Comparison of ENCODE assay signal across 8 mouse cellular contexts in genomic region chr17:22673891-22674622, GRCm38 (mm10).
DNase-seq lines count a peak whose midpoint lies in the region; ATAC-seq and TF ChIP-seq lines count a peak whose summit lies in the region.

No protein-coding gene starts in this region.

- 20% methylated on average over 16 of the region's 16 CpGs for WGBS in kidney, embryonic 14.5 days
- 19% methylated on average over 16 of the region's 16 CpGs for WGBS in kidney, adult 2 months
- WGBS in forebrain, embryonic 11.5 days, result 23% methylated on average over 16 of the region's 16 CpGs
- whole genome bisulfite sequencing in limb, embryonic 11.5 days, result 30% methylated on average over 16 of the region's 16 CpGs
- WGBS in neural tube, embryonic 12.5 days, result 28% methylated on average over 16 of the region's 16 CpGs

- TF ChIP-seq POLR2A in kidney, adult 2 months (IDR thresholded peaks at IDR 0.05; ENCODE audit: low read depth, low read length), result no peak

- no peak for DNase-seq in kidney, adult 2 months
- peak; percentile 80 for DNase-seq in R1 (ENCODE audit: low read depth, low spot score)
- DNase-seq in forebrain, embryonic 11.5 days (ENCODE audit: low spot score), result peak; percentile 61
- peak; percentile 61 for DNase-seq in limb, embryonic 11.5 days (ENCODE audit: low spot score)
- DNase-seq in urinary bladder, postnatal 14 days (ENCODE audit: low spot score), result no peak

- H3K9me3 ChIP-seq in kidney, embryonic 14.5 days (ENCODE audit: control insufficient read depth, low read length), result no peaks in the 10 kb centered on the region
- H3K9me3 ChIP-seq in forebrain, embryonic 11.5 days (ENCODE audit: control insufficient read depth, low read length), result no peaks in the 10 kb centered on the region
- H3K9me3 ChIP-seq in limb, embryonic 11.5 days (ENCODE audit: control insufficient read depth, low read length), result no peaks in the 10 kb centered on the region
- H3K9me3 ChIP-seq in neural tube, embryonic 12.5 days, result no peaks in the 10 kb centered on the region

- peak overlapping the region; percentile 44 for H3K4me2 ChIP-seq in kidney, embryonic 14.5 days (replicated peaks; ENCODE audit: low read depth, low read length)
- H3K4me2 ChIP-seq in forebrain, embryonic 11.5 days (ENCODE audit: low read depth, low read length, severe bottlenecking), result peak overlapping the region; percentile 45
- peak overlapping the region; percentile 44 for H3K4me2 ChIP-seq in limb, embryonic 11.5 days (ENCODE audit: low read depth, severe bottlenecking)
- peak overlapping the region; percentile 54 for H3K4me2 ChIP-seq in neural tube, embryonic 12.5 days (replicated peaks)

- peak overlapping the region; percentile 55; the same call in 1 of the 2 replicates for H3K9ac ChIP-seq in kidney, embryonic 14.5 days (ENCODE audit: low read depth, low read length)
- H3K9ac ChIP-seq in forebrain, embryonic 11.5 days (ENCODE audit: low read length), result peak overlapping the region; percentile 39
- peak overlapping the region; percentile 53 for H3K9ac ChIP-seq in limb, embryonic 11.5 days (ENCODE audit: low read length)
- H3K9ac ChIP-seq in neural tube, embryonic 12.5 days, result 0 out of 2 replicates have a peak overlapping the region, but pooled peaks have one; percentile 26

- no peak overlapping the region for H3K27ac ChIP-seq in kidney, embryonic 14.5 days (ENCODE audit: low read depth, low read length)
- no peak overlapping the region for H3K27ac ChIP-seq in kidney, adult 2 months (ENCODE audit: insufficient read depth, low read depth, low read length)
- no peak overlapping the region for H3K27ac ChIP-seq in forebrain, embryonic 11.5 days (ENCODE audit: low read depth, low read length)
- H3K27ac ChIP-seq in limb, embryonic 11.5 days (replicated peaks; ENCODE audit: low read depth, low read length), result no peak overlapping the region
- H3K27ac ChIP-seq in neural tube, embryonic 12.5 days, result no peak overlapping the region

- H3K27me3 ChIP-seq in kidney, embryonic 14.5 days (ENCODE audit: control insufficient read depth, insufficient read depth, low read length), result no peaks in the 10 kb centered on the region
- no peaks in the 10 kb centered on the region for H3K27me3 ChIP-seq in kidney, adult 2 months (replicated peaks; ENCODE audit: control insufficient read depth, insufficient read depth, low read length)
- no peaks in the 10 kb centered on the region for H3K27me3 ChIP-seq in forebrain, embryonic 11.5 days (ENCODE audit: control insufficient read depth, insufficient read depth, low read length)
- no peaks in the 10 kb centered on the region for H3K27me3 ChIP-seq in limb, embryonic 11.5 days (ENCODE audit: control insufficient read depth, insufficient read depth, low read length)
- no peaks in the 10 kb centered on the region for H3K27me3 ChIP-seq in neural tube, embryonic 12.5 days (replicated peaks)

- peak; percentile 99 for ATAC-seq in kidney, embryonic 14.5 days (ENCODE audit: low FRiP score, low TSS enrichment)
- peak; percentile 97 for ATAC-seq in forebrain, embryonic 11.5 days (replicated peaks; ENCODE audit: low FRiP score)
- peak; percentile 96 for ATAC-seq in limb, embryonic 11.5 days (ENCODE audit: insufficient number of reproducible peaks, low FRiP score, low TSS enrichment, low read depth)
- peak; percentile 97 for ATAC-seq in neural tube, embryonic 12.5 days (ENCODE audit: low FRiP score, low read depth)
- no peak for ATAC-seq in cerebellum, adult (ENCODE audit: insufficient number of reproducible peaks, low FRiP score, low TSS enrichment)

- H3K36me3 ChIP-seq in kidney, embryonic 14.5 days (ENCODE audit: control insufficient read depth, insufficient read depth, low read length), result no peaks in the 10 kb centered on the region
- H3K36me3 ChIP-seq in kidney, adult 2 months (ENCODE audit: control insufficient read depth, insufficient read depth, low read length), result no peaks in the 10 kb centered on the region
- H3K36me3 ChIP-seq in forebrain, embryonic 11.5 days (ENCODE audit: control insufficient read depth, insufficient read depth, low read length), result no peaks in the 10 kb centered on the region
- H3K36me3 ChIP-seq in limb, embryonic 11.5 days (ENCODE audit: control insufficient read depth, insufficient read depth, low read length), result no peaks in the 10 kb centered on the region
- no peaks in the 10 kb centered on the region for H3K36me3 ChIP-seq in neural tube, embryonic 12.5 days

- H3K4me3 ChIP-seq in kidney, embryonic 14.5 days (ENCODE audit: low read length), result peak overlapping the region; percentile 49
- no peak overlapping the region for H3K4me3 ChIP-seq in kidney, adult 2 months (ENCODE audit: insufficient read depth, low read depth, low read length)
- H3K4me3 ChIP-seq in forebrain, embryonic 11.5 days (ENCODE audit: low read depth, low read length), result peak overlapping the region; percentile 30
- H3K4me3 ChIP-seq in limb, embryonic 11.5 days (ENCODE audit: low read depth, low read length), result peak overlapping the region; percentile 35
- H3K4me3 ChIP-seq in neural tube, embryonic 12.5 days, result peak overlapping the region; percentile 36

- no peaks in the 10 kb centered on the region for H3K4me1 ChIP-seq in kidney, embryonic 14.5 days (ENCODE audit: control insufficient read depth, insufficient read depth, low read length)
- no peaks in the 10 kb centered on the region for H3K4me1 ChIP-seq in kidney, adult 2 months (ENCODE audit: control insufficient read depth, insufficient read depth, low read length)
- no peaks in the 10 kb centered on the region for H3K4me1 ChIP-seq in forebrain, embryonic 11.5 days (replicated peaks; ENCODE audit: control insufficient read depth, insufficient read depth, low read length)
- no peaks in the 10 kb centered on the region for H3K4me1 ChIP-seq in limb, embryonic 11.5 days (ENCODE audit: control insufficient read depth, insufficient read depth, low read length)
- H3K4me1 ChIP-seq in neural tube, embryonic 12.5 days, result no peaks in the 10 kb centered on the region

- no peak for TF ChIP-seq CTCF in kidney, adult 2 months (conservative IDR thresholded peaks at IDR 0.05; ENCODE audit: insufficient read depth, insufficient read length, low read depth, low read length)

Comparison
In these comparisons a context has a peak if more than half of its experiments do, and no peak if none do; other contexts are left out.
1. DNase-seq: peak in R1 (single experiment), forebrain, embryonic 11.5 days (single experiment) and limb, embryonic 11.5 days (single experiment); none in kidney, adult 2 months (single experiment) and urinary bladder, postnatal 14 days (single experiment).
2. Peak in every context shown above with its lines, with median percentiles within 50 percentile points of each other: H3K4me2 ChIP-seq and H3K9ac ChIP-seq.